Mouse (Mus musculus): ENCODE data around the gene Gm4707.
"Not testable (repeated sequence)": the region's sequence is repeated elsewhere in the genome, so short reads cannot be mapped to it uniquely, and the experiment has no call there.

Gm4707 gene

DNA sequence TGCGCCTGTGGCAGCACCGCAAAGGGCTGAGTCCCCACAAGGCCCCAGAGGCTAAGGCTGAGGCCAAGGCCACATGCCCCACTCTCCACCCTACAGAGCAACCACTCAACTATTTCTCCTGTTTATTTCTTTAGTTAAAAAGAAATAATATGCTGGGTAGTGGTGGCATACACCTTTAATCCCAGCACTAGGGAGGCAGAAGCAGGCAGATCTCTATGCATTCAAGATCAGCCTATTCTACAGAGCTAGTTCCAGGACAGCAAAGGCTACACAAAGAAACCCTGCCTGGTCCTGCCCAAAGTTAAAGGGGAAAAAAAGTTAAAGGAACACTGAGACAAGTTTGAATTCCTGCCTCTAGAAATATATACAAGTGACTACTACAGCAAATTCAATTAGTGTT is at the start of gene Gm4707:
Gene Gm4707, minus strand, starts transcription at position 101 of the 400 bp plus-strand sequence.
- no peak for DNase-seq

DNA sequence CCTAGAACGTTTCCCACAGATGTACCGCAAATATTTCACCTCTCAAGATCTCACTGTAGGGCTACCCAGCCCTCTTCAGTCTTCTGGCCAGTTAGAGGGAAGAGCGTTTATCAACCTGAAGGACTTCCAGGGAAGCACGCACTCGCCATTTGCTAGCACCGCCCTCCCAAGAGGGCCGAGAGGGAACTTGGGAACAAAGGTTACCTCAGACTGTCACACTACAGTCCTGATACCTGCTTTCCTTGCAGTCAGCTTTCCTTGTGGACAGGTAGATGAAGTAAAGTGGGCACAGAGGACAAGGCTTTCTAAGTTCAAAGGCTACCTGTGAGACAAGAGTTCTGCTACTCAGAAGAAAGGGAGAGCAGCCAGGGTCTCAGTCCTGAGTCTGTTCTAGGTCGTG is 47.1 kb upstream of the Gm4707 start:
- DNase-seq: no peak

DNA sequence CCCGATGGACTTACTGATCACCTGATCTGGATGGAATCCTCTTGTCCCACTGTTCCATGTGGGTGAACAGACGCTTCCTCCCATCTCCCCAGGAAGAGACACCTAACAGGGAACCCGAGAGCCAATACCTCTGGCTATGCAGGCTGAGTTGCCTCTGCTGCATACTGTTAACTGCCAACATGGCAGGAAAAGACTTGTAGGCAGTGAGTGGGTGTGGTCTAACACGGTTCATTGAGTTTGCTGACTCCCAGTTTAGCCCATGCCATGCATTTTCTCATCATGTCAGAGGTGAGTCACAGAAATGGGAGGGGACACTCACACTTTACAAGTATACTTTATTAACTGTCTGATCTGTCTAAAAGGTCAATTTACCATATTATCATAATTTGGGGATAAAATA is 36.1 kb upstream of the Gm4707 start:
- no peak for DNase-seq

DNA sequence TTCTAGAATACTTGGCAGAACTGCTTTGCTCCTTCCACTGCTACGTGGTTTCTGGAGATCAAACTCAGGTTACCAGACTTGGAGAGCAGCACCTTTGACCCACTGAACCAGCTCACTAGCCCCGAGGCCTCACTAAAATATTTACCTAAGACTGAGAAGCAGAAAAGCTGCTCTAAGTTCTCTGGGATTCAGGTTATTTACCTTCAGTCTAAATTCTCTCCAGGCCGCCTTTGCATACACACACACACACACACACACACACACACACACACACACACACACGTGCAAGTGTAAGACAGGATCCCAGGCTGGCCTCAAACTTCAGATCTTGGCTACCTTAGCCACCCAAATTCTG is 31.6 kb upstream of the Gm4707 start:
- DNase-seq: no peak

DNA sequence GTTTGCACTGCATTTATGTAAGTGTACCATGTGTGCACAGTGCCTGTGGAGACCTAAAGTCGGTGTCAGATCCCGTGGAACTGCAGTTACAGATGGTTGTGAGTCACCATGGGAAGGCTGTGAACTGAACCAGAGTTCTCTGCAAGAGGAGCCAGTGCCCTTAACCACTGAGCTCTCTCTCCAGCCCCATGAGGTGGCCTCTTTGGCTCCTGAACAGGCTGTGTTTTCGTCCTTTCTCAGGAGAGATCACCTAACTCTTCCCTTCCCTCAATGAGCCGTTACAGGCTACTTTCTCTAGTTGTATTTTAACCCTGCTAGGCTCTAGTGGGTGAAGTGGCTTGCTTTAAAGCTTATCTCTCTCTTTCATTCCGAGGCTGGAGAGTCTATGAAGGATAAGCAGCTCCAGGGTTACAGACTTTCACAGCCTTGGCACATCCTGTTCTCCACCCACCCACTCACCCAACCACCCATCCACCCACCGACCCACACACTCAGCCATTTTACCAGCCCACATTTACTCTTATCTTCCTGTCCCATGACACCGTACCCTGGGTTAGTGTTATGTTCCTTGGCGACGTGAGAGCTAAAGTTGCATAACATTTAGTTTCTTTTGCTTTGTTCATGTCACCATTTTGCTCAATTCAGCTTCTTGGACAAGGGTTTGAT is 31.1 kb upstream of the Gm4707 start:
- DNase-seq: no peak

DNA sequence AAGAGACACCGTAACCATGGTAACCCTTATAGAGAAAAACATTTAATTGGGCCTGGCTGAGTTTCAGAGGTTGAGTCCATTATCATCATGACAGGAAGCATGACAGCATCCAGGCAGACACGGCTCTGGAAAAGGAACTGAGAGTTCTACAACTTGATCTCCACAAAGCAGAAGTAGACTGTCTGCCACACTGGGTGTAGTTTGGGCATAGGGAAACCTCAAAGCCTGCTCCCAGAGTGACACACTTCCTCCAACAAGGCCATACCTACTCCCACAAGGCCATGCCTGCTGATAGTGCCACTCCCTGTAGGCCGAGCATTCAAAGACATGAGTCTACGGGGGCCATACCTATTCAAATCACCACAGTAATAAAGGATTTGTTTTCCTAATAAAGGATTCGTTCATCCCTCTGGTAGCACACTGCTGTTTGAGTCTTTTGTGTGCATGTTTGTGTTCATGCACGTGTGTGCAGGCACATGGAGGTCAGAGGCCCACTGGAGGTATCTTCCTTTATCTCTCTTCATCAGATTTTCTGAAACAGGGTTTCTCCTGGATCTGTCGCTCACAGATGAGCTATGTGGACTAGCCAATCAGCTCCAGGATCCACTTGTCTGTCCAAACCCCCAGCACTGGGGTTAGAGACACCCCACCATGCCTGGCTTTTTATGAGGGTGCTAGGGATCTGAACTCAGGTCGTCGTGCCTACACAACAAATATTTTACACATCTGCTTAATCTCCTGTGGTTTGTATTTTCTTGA is 30.2 kb upstream of the Gm4707 start:
- no peak for DNase-seq

DNA sequence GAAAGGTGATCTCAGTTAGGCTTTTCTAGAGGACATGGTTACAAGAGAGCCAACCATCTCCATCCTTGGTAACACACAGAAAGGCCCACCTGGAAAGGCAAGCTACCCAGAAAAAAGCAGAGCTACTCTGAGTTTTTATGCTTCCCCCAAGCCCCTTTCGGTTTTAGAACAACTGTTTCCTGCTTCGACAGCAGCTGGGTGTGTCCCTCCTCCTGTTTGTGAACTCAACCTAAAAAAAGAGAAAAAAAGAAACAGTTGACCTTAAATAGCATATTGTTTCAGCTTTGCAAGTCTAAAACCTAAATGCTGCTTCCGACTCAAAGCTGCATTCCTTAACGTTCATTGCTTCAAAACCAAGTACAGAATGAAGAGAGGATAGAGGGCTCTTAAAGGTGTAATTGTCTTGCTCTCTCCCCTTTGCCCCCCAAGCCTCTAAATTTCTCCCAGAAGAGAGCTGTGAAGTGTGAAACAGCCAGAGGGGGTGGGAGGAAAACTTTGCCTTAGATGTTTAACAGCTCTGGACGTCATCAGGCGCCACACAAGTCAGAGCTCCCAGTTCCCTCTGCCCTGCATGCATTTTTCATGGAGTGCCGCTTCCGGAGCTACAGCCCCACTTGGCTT is 26.6 kb upstream of the Gm4707 start:
- DNase-seq: no peak

DNA sequence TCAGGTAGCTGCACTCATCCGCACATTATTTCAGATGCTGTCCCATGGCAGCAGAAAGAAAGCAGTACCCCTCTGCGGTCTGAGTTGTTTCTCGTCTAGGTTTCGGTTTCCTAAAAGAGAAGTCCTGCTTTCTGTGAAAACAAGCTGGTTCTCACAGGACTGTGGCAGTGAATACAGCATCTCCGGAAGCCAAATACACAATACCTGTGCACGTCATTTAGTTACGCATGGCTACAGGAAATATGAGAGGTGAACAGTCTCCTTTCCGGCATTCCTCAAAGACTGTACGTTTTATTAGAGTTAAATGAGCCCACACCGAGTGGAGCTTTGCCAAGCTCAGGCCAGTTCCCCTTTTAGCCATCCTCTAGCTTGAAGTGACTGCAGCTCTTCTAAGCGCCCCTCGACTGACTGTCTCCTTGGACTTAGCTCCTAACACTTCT is 26.1 kb upstream of the Gm4707 start:
- DNase-seq: no peak

DNA sequence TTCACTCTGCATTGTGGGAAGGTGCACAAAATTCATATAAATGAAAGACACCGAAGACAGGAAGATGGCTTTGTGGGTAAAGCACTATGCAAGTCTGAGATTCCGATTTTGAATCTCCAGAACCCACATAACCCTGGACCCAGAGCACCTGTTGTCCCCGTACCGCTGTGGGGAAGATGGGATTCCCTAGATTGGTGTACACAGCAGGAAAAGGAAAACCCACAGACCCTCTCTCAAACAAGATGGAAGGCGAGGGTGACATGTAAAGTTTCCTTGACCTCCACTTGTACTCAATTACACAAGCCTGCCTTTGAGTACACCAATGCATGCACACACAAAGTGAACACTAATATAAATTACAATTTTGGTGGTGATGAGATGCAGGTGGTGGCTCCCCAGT is 25.0 kb upstream of the Gm4707 start:
- DNase-seq: no peak

DNA sequence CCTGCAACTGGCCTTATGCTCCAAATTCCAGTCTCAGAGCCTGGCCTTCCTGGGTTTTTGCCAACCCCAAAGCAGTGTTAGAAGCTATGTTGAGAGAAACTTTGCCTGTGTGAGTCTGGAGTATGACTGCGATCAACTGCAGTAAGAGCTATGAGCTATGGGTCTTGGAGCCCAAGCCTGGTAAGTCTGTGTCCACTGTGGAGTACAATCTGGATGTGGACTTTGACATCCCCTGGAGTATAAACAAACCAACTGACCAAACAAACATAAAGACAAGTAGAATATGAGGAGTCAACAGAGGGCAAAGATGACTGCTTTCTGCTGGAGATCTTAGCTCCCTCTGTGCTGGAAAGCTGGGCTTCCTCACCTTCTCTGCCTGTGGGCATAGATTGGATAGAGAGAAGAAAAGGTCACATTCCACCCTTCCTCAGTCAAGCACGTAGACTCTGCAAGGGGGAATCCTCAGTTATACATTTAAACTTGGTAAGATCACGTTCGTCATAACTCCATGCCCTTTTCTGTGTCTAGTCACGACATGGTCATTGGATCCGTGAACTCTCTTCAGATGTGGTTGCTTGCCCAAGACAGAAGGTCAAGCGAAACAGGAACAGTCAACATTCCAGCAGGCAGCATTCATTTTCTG is 23.8 kb upstream of the Gm4707 start:
- no peak for DNase-seq

DNA sequence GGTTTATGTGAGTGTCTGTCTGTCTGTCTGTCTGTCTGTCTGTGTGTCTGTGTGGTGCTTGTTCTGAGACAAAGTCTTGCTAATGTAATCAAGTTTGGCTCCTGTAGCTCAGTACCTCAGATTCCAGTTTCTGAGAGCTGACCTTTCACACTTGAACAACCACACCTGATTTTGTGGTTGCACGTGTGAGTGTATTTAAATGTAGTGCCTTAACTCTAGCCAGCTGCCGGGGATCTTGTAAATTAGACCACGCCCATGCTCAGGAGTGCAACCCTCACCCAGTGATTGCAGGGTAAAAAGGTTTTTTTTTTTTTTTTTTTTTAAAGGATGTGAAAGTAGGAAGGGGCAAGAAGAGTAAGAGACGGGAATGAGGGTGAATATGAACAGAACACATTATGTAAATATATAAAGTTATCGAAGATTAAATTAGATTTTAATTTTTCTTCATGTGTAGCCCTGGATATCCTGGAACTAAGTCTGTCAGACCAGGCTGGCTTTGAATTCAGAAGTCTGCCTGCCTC is 19.7 kb upstream of the Gm4707 start:
- DNase-seq: no peak

DNA sequence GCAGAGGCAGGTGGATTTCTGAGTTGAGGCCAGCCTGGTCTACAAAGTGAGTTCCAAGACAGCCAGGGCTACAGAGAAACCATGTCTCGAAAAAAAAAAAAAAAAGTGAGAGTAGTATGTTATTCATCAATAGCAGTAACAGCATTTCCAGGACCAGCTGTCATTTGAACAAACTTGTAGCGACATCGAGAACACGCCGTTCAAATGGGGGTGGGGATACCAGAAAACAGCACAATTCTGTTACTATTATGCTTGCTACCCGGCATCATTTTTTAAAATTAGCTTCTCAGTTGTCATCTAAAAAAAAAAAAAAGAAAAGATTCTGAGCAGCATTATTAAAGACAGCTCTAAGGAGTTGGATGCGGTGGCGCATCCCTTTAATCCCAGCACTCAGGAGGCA is 17.8 kb upstream of the Gm4707 start:
- DNase-seq: no peak

DNA sequence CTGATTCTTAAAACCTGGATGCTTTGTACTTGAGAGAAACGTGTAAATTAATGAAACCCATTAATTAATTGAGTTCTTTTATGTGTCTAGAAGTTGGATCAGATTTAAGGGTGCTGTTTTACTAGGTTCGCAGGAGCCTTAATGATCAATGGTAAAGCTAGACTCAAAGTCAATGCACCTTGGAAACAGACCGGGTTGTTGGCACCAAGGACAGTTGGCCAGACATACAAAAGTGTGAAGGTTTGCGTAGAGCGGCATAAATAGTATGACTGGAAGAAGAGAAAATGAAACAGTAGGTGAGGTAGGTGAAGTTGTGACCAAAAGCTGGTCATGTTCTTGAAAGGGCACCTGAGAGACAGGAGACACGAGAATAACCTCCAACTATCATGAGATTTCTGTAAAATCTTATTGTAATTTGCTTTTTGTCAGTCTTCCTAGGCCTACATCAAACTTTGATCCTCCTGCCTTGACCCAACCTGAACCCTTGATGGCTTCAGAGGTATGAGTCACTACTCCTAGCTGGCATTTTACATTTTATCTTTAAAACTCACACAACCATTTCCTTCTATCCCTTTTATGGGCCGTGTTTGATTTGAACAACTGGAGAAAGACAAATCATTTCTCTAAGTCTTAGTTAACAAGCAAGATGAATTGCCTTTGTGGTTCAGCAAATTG is 16.8 kb upstream of the Gm4707 start:
- peak; percentile 25 for DNase-seq

DNA sequence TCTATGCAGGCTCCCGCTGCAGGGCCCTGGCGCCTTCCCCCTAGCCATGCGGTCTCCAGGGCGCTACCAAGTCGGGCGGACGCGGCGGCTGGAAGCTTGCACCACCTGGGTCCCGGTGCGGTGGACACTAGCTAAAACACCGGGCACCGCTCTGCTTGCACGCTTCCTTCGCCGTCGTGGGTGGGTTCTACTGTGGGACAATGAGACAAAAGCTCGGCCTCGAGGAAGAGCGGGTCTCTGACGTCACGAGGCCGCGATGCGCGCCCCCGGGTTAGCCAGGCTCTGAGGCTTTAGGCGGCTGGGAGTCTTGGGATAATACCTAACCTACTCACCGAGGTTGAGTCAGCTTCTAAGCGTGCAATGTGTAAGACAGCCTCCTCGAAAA is 16.0 kb upstream of the Gm4707 start:
- DNase-seq: peak; percentile 83

DNA sequence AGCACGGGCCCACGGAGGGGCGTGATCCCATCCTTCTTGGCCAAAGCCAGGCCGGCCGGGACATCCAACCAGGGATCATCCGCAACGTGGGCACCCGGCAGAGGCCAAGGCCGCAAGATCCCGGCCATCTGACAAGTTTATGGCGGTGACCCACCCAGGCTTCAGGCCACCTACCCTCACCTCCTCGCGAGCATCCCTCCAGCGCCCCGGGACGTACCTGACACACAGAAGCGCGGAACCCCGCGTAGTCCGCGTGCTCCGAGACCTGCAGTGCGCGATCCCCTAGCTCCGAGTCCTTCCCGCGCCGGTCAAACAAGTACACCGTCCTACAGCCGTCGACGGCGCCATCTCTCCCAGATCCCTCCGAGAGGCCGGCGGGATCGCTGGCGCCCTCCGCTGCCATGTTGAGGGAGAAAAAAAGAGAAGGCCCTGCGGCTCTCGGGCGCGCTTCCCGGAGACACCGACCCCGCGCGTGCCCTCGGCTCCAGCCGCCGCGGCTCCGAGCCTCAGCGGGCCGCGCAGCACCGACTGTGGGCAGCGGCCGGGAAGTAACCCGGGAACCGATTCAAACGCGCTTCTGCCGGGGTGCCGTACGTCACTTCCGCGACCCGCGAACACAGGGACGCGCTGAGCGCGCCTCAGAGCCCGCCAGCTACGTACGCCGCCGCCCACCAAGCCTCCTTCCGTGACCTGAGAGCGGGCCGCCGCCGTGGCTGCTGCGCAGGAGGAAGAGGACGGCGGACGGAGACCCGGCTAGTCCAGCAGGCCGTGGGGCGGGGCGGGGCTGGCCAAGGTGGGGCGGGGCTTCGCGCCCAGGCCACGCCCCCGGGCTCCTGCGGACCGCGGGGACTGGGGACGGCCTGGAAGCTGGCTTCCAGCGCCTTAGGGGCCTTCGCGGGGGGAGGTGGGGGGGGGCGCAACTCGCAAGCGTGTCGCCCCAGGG is 15.3 kb upstream of the Gm4707 start, which contains the start of gene Smchd1:
Gene Smchd1, minus strand, starts transcription at position 582 of the 943 bp plus-strand sequence.
- DNase-seq: peak; percentile 96

DNA sequence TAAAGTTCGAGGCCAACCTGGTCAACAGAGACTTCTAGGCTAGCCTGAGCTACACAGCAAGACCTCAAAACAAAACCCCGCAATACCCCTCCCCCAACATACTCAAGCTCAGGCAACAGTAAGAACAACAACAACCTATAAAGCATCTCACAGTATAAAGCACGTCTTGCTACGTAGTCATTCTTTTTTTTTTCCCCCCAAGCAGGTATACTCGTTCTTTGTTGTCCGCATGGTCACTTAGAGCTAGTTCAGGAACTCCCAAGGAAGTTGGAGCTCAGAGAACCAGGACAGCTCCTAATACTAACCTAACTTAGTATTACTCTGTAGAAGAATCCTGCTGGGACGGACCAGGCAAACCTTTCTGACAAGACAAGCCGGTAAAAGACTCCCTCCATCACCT is 14.4 kb upstream of the Gm4707 start:
- DNase-seq: peak; percentile 25

DNA sequence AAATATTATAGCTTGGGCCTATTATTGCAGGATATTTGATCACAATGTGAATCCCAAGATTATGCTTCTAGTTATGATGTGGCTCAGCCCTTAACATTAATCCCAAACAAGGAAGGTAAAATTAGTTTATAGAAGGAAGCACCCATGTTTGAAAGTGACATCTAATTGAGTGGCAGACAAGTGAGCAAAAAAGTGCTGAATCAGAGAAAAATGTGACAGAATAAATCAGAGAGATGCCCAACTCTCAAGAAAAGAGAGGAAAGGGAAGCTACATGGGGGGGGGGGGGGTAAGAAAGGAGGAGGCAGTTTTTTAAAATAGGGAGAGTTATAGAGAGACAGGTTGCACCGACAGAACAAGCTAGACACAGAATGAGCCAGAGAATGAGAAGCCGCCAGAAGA is 11.5 kb upstream of the Gm4707 start:
- no peak for DNase-seq

DNA sequence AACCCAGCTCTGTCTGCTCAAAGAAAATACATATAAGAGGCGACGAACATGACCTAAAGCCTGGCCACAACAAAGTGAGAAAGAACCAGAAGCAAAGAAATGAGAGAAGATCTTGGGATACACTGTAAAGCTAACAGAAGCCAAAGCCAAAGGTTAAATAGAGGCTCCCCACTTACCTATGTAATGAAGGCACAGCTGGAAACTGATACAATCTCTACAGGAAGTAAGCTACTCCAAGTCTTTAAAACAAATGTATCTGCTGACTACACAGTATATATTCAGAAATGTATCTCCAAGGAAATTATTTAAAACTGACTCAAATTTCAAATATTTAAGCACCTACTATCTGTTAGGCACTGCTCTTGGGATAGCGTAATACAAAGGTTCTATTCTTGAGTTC is 594 bp upstream of the Gm4707 start:
- DNase-seq: no peak

DNA sequence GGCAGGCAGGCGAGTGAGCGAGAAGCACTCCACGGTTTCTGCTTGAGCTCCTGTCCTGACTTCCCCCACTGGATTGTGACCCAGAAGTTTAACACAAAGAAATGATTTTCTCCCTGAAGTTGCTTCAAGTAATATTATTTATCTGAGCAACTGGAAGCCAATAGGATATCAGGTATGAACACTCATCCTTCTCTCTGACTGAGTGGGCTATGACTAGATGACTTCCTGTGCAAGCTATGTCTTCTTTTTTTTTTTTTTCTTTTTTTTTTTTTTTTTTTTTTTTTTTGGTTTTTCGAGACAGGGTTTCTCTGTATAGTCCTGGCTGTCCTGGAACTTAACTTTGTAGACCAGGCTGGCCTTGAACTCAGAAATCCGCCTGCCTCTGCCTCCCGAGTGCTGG is 2.4 kb downstream of the Gm4707 start:
- DNase-seq: not testable (repeated sequence)

DNA sequence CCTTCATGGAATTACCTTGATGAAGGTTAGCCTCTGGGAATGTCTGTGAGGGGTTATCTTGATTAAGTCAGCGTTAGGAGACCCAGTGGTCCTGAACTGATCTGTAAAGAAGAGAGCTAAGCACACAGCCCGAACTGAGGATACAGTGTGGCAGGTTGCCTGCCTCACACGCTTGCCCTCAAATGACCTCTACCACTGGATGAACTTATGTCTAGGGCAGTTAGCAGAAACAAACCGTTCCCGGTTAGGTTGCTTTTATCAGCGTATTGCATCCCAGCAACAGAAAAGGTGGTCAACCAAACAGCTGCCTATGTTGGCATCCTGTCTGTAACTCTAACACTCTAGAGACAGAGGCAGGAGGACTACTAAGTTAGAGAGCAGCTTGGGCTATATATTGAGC is 14.5 kb downstream of the Gm4707 start:
- DNase-seq: no peak

DNA sequence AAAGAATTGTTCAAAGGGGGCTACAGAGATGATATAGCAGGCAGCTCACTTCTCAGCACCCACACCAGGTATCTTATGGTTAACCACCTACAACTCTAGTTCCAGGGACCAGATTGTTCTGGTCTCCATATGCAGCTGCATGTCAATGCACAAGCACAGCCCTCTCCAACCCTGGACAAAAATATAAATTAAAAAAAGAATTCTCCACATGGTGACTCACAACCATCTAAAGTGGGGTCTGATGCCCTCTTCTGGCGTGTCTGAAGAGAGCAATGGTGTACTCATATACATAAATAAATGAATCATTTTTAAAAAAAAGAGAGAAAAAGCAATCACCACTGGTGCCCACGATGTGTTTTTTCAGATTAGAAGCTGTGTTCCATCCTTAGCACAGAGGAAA is 15.0 kb downstream of the Gm4707 start:
- no peak for DNase-seq

DNA sequence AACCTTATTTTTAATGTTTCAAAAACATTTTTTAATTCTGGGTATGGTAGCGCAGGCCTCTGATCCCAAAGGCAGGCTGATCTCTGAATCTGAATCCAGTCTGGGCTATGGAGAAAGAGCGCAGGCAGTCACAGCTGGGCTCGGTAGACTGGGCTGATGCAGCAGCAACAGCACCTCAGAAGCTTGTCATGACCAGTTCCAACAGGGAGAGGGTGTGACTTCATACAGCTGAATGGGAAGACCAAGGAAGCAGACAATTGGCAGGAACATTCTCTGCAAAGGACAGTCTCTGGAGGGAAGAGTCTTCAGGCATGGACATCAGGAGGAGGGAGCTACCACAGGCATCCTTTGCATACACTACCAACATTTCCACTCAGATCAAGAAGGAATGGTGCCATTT is 15.6 kb downstream of the Gm4707 start:
- no peak for DNase-seq
